Mouse (Mus musculus): ENCODE results near the gene Troap.

DNA sequence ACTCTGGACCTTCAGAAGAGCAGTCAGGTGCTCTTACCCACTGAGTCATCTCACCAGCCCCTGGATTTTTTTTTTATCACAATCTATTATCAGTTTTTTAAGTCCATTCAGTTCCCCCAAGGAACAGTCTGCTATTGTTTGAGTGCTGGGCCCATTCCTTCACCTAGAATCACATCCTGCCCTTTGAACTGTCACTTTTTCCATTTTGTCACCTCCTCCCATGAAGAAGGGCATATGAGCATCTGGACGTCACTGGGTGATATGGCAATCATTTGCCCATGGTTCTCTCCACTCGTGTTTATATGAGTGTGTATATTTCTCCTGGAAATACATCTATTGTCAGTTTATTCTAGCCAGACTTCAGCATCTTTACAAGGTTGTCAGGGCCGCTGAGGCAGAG, 33.5 kb downstream of the Troap start:
- no peak for TF ChIP-seq POLR2A (IDR thresholded peaks at IDR 0.05; ENCODE audit: insufficient read length, low read depth)
- no peak for TF ChIP-seq TCF12 (IDR thresholded peaks at IDR 0.05; ENCODE audit: insufficient read depth, poor library complexity, severe bottlenecking)
- TF ChIP-seq REST (IDR thresholded peaks at IDR 0.05; ENCODE audit: insufficient read depth, insufficient read length): no peak
- TF ChIP-seq POLR2AphosphoS2 (IDR thresholded peaks at IDR 0.05; ENCODE audit: insufficient read length, low read depth): no peak
- no peak for TF ChIP-seq MAX (IDR thresholded peaks at IDR 0.05; ENCODE audit: low read depth)
- no peak for TF ChIP-seq E2F4 (IDR thresholded peaks at IDR 0.05; ENCODE audit: insufficient read depth)
- TF ChIP-seq USF1 (IDR thresholded peaks at IDR 0.05; ENCODE audit: low read depth): no peak
- TF ChIP-seq MYOD1 (IDR thresholded peaks at IDR 0.05; ENCODE audit: control insufficient read depth in 1 of 3, insufficient read length in 2 of 3, low read depth in 2 of 3): no peak
- no peak for TF ChIP-seq SRF (IDR thresholded peaks at IDR 0.05; ENCODE audit: control insufficient read depth, insufficient read length, low read depth)
- TF ChIP-seq CEBPB (IDR thresholded peaks at IDR 0.05; ENCODE audit: insufficient read depth, poor library complexity, severe bottlenecking): no peak
- TF ChIP-seq MYOG (IDR thresholded peaks at IDR 0.05; ENCODE audit: control insufficient read depth in 1 of 3, insufficient read depth in 1 of 3, insufficient read length in 2 of 3, low read depth in 2 of 3): no peak
- no peak for TF ChIP-seq TCF3 (IDR thresholded peaks at IDR 0.05; ENCODE audit: insufficient read length, low read depth)
